Mouse (Mus musculus): ENCODE measurements at regions not wholly inside any gene's neighbourhood (a gene's known extent, or its start where the extent isn't known, plus 50 kb on each side); places are given as distances from the start of the nearest gene placed in this dataset.

GRCm38 (mm10) chr3:17801479-17801878 is 146.7 kb upstream of the Cypt12 start:
- no peaks in the 10 kb centered on the region for H3K36me3 ChIP-seq
- H3K27me3 ChIP-seq (replicated peaks), result peaks cover 3% of the 10 kb centered on the region
- H3K4me2 ChIP-seq (replicated peaks), result no peak overlapping the region
- WGBS, result 76% methylated on average over 5 of the region's 5 CpGs
- no peaks in the 10 kb centered on the region for H3K9me3 ChIP-seq
- H3K4me3 ChIP-seq (replicated peaks), result no peak overlapping the region
- H3K27ac ChIP-seq, result no peak overlapping the region
- ATAC-seq, result no peak
- H3K4me1 ChIP-seq (replicated peaks), result no peaks in the 10 kb centered on the region
- H3K9ac ChIP-seq, result no peak overlapping the region

DNA sequence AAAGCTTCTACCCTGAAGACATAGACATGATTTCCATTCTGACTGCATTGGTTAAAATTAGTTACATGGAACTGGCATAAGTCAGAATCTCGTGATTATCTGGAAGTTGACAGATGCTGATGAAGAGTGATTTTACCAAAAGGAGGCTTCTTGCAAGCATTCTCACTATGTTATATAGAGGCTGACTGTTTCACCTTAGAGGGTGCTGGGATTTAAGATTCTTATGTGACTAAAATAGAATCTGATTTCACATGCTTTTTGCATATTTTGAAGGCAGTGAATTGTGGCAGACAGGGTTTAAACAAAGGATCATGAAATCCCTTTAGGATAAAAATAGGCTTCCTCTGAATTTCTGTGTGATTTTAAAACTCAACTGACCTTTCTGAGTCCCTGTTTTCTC is 143.0 kb upstream of the Cypt12 start:
- no peaks in the 10 kb centered on the region for H3K9me3 ChIP-seq
- H3K9ac ChIP-seq, result no peak overlapping the region
- WGBS, result 70% methylated on average over 1 of the region's 1 CpGs
- H3K36me3 ChIP-seq, result no peaks in the 10 kb centered on the region
- H3K4me2 ChIP-seq (replicated peaks), result no peak overlapping the region
- H3K4me3 ChIP-seq (replicated peaks), result no peak overlapping the region
- no peaks in the 10 kb centered on the region for H3K27me3 ChIP-seq (replicated peaks)
- H3K27ac ChIP-seq, result no peak overlapping the region
- no peaks in the 10 kb centered on the region for H3K4me1 ChIP-seq (replicated peaks)
- no peak for ATAC-seq

DNA sequence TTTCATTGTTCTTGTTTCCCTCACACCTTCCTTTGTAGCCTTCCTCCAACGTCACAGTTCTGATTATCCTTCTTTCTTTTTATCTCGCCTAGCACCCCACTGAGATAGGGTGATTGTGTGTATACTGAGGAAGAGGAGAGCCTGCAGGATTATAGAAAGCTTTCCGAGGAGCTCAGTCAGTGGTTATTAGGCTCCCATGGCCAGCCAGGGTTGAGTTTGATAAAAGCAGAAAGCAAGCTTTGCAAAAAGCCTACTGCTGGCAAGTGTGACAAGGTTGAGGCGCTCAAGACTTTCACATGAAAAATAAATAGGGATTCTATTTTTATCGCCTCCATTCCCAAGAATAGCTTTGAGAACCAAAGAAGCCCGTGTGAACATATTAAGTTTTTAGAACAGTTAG is 136.9 kb upstream of the Cypt12 start:
- Histone ChIP-seq H3K9me3 (no peaks in the 10 kb centered on the region), H3K9ac (no peak overlapping the region), H3K36me3 (no peaks in the 10 kb centered on the region), H3K27me3 (replicated peaks) (no peaks in the 10 kb centered on the region), H3K4me3 (replicated peaks) (no peak overlapping the region), H3K27ac (no peak overlapping the region), H3K4me2 (replicated peaks) (no peak overlapping the region), H3K4me1 (replicated peaks) (no peaks in the 10 kb centered on the region)
- ATAC-seq, result no peak
- 64% methylated on average over 6 of the region's 6 CpGs for WGBS

GRCm38 (mm10) chr3:17824201-17824600 is 124.0 kb upstream of the Cypt12 start:
- WGBS, result 51% methylated on average over 3 of the region's 3 CpGs
- no peaks in the 10 kb centered on the region for H3K36me3 ChIP-seq
- H3K9me3 ChIP-seq, result no peaks in the 10 kb centered on the region

DNA sequence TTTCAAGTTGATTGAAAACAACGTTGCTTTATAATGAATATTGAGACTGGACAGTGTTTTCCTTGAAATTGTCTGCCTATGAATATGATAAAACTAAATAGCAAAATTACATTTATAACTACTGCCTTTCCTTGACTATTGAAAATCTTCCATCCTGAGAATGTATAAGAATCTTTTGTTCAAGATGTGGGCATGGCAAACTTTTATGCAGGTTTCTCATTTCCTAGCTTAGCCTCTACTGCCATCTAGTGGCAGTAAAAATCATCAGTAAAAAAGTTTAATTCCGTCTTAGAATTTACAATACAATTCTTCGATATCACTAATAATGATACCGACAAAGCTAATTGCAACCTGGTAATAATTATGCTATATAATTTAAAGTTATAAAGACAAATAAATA is 123.5 kb upstream of the Cypt12 start:
- H3K4me2 ChIP-seq (replicated peaks), result no peak overlapping the region
- no peak for ATAC-seq
- H3K9me3 ChIP-seq, result no peaks in the 10 kb centered on the region
- no peak overlapping the region for H3K4me3 ChIP-seq (replicated peaks)
- no peaks in the 10 kb centered on the region for H3K4me1 ChIP-seq (replicated peaks)
- no peak overlapping the region for H3K27ac ChIP-seq
- H3K9ac ChIP-seq, result no peak overlapping the region
- 48% methylated on average over 4 of the region's 4 CpGs for WGBS
- H3K36me3 ChIP-seq, result no peaks in the 10 kb centered on the region
- H3K27me3 ChIP-seq (replicated peaks), result no peaks in the 10 kb centered on the region

More at GRCm38 (mm10) chr3:17824201-17824600, 124.0 kb upstream of the Cypt12 start:
- no peak for ATAC-seq
- Histone ChIP-seq H3K4me2 (replicated peaks) (no peak overlapping the region), H3K4me3 (replicated peaks) (no peak overlapping the region), H3K4me1 (replicated peaks) (no peaks in the 10 kb centered on the region), H3K27me3 (replicated peaks) (no peaks in the 10 kb centered on the region), H3K27ac (no peak overlapping the region), H3K9ac (no peak overlapping the region)

DNA sequence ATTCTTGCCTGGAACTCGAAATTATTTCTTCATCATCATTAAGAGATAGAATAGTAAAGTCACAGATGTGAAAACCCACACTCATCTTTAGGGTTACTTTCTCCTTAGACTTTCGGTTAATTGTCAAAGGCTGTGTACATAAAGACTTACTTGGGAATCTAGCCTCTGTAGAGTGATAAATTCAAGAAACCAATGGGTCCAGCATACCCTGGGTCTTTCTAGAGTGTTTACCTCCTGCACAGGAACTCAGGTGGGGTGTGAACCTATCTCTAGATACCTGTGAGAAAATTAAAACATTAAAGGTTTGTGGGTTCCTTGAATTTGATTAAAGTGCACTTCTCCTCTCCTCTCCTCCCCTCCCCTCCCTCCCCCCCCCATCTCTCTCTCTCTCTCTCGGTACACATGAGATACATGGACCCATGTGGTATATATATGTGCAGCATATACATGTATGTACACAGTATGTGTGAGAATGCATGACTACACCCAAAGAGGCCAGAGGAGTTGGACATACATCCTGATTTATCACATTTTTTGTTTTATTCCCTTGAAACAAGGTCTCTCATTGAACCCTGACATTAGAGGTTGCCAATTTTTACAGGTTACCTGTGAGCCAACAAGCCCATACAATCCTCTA is 122.8 kb upstream of the Cypt12 start:
- no peaks in the 10 kb centered on the region for H3K9me3 ChIP-seq
- 49% methylated on average over 3 of the region's 3 CpGs for whole genome bisulfite sequencing
- no peaks in the 10 kb centered on the region for H3K4me1 ChIP-seq (replicated peaks)
- no peaks in the 10 kb centered on the region for H3K27me3 ChIP-seq (replicated peaks)
- no peaks in the 10 kb centered on the region for H3K36me3 ChIP-seq
- H3K9ac ChIP-seq, result no peak overlapping the region
- H3K27ac ChIP-seq, result no peak overlapping the region
- H3K4me2 ChIP-seq (replicated peaks), result no peak overlapping the region
- no peak overlapping the region for H3K4me3 ChIP-seq (replicated peaks)
- no peak for ATAC-seq

- no peaks in the 10 kb centered on the region for H3K4me1 ChIP-seq (replicated peaks)
These were observed 113.5 kb upstream of the Cypt12 start for GRCm38 (mm10) chr3:17834706-17835105.

DNA sequence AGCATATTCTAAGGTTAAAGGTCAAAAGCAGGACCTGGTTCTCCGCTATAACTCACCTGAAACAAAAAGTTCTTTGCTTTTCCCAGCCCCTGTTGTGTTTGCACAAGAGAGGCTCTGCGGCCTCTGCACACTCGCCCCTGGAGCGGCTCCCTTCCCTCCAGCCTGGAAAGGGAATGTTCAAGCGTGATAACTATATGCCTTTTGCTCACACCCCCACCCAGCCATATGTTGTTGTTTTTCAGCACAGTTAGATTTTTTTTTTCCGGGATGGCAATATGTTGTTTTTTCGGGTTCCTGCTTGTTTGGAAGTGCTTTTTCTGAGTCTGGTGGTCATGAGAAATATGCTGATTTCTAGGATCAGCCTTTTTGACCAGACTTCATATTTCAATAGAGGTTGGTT is 100.6 kb upstream of the Cypt12 start:
- no peak for ATAC-seq

More at GRCm38 (mm10) chr3:17834706-17835105, 113.5 kb upstream of the Cypt12 start:
- 49% methylated on average over 1 of the region's 1 CpGs for WGBS
- Histone ChIP-seq H3K9me3 (no peaks in the 10 kb centered on the region), H3K4me3 (replicated peaks) (no peak overlapping the region), H3K27me3 (replicated peaks) (no peaks in the 10 kb centered on the region), H3K36me3 (no peaks in the 10 kb centered on the region), H3K9ac (no peak overlapping the region), H3K4me2 (replicated peaks) (no peak overlapping the region), H3K27ac (no peak overlapping the region)
- no peak for ATAC-seq

GRCm38 (mm10) chr3:17848181-17848580 is 100.0 kb upstream of the Cypt12 start:
- Histone ChIP-seq H3K9ac (no peak overlapping the region), H3K27ac (no peak overlapping the region), H3K36me3 (no peaks in the 10 kb centered on the region), H3K4me1 (replicated peaks) (no peaks in the 10 kb centered on the region), H3K27me3 (replicated peaks) (no peaks in the 10 kb centered on the region), H3K4me3 (replicated peaks) (no peak overlapping the region), H3K9me3 (no peaks in the 10 kb centered on the region), H3K4me2 (replicated peaks) (no peak overlapping the region)
- no peak for ATAC-seq

More for the DNA sequence above, 100.6 kb upstream of the Cypt12 start:
- Histone ChIP-seq H3K27ac (no peak overlapping the region), H3K27me3 (replicated peaks) (no peaks in the 10 kb centered on the region), H3K9me3 (no peaks in the 10 kb centered on the region), H3K4me3 (replicated peaks) (no peak overlapping the region), H3K36me3 (no peaks in the 10 kb centered on the region), H3K4me1 (replicated peaks) (no peaks in the 10 kb centered on the region), H3K9ac (no peak overlapping the region), H3K4me2 (replicated peaks) (no peak overlapping the region)
- 61% methylated on average over 7 of the region's 7 CpGs for WGBS

DNA sequence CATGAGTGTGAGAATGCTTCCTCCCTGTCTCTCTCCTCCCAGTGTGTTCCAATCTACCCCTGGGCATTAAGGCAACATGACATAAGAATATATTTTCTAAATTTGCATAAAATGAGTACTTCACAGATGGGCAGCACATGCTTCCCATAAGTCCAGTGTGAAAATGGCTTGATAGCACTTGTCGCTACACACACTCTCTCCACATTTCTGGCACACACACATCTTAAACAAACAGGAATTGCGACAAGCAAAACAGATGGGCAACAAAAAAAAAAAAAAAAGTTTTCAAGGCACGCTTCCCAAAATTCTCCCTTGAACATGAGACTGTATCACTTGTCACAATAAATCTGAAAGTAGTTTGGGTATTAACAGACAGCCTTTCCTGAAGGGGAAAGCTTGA is 85.8 kb upstream of the Cypt12 start:
- H3K4me1 ChIP-seq (replicated peaks), result no peaks in the 10 kb centered on the region
- 86% methylated on average over 3 of the region's 3 CpGs for WGBS
- H3K36me3 ChIP-seq, result no peaks in the 10 kb centered on the region
- H3K9me3 ChIP-seq, result no peaks in the 10 kb centered on the region
- H3K4me3 ChIP-seq (replicated peaks), result no peak overlapping the region
- no peak overlapping the region for H3K4me2 ChIP-seq (replicated peaks)
- no peaks in the 10 kb centered on the region for H3K27me3 ChIP-seq (replicated peaks)
- no peak overlapping the region for H3K9ac ChIP-seq
- no peak for ATAC-seq
- no peak overlapping the region for H3K27ac ChIP-seq

DNA sequence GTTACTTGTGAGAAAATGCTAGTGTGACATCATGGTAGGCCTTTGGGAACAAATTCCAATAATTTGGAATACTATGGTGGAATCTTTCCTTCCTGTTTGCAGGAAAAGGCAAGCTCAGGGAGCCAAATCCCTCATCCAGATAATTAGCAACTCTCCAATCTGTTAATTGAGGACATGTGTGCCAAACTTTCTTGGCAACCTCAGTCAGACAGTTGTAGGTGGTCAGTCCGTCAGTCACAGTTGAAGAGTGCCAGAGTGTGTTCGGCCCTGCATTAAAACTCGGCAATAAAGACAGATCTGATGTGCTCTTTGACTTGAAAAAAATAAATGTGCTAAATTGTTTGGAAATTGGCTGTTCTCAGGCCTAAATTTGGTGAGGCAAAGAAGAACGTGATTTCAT is 83.1 kb upstream of the Cypt12 start:
- H3K27ac ChIP-seq, result no peak overlapping the region

GRCm38 (mm10) chr3:17870895-17871482 is 77.2 kb upstream of the Cypt12 start:
- H3K27me3 ChIP-seq (replicated peaks), result no peaks in the 10 kb centered on the region
- ATAC-seq, result no peak
- H3K9ac ChIP-seq, result no peak overlapping the region
- 48% methylated on average over 4 of the region's 4 CpGs for WGBS
- H3K4me2 ChIP-seq (replicated peaks), result no peak overlapping the region
- no peak overlapping the region for H3K4me3 ChIP-seq (replicated peaks)
- no peak overlapping the region for H3K27ac ChIP-seq
- H3K36me3 ChIP-seq, result no peaks in the 10 kb centered on the region
- H3K4me1 ChIP-seq (replicated peaks), result no peaks in the 10 kb centered on the region
- H3K9me3 ChIP-seq, result no peaks in the 10 kb centered on the region

More for the DNA sequence above, 83.1 kb upstream of the Cypt12 start:
- H3K4me3 ChIP-seq (replicated peaks), result no peak overlapping the region
- ATAC-seq, result no peak
- no peak overlapping the region for H3K9ac ChIP-seq
- H3K27me3 ChIP-seq (replicated peaks), result no peaks in the 10 kb centered on the region
- H3K4me1 ChIP-seq (replicated peaks), result no peaks in the 10 kb centered on the region
- no peak overlapping the region for H3K4me2 ChIP-seq (replicated peaks)
- no peaks in the 10 kb centered on the region for H3K9me3 ChIP-seq
- 76% methylated on average over 4 of the region's 4 CpGs for WGBS
- no peaks in the 10 kb centered on the region for H3K36me3 ChIP-seq

GRCm38 (mm10) chr3:17895869-17896268 is 52.3 kb upstream of the Cypt12 start:
- whole genome bisulfite sequencing, result 29% methylated on average over 2 of the region's 2 CpGs
- Histone ChIP-seq H3K36me3 (no peaks in the 10 kb centered on the region), H3K4me1 (replicated peaks) (no peaks in the 10 kb centered on the region)

More at GRCm38 (mm10) chr3:17895869-17896268, 52.3 kb upstream of the Cypt12 start:
- Histone ChIP-seq H3K27me3 (replicated peaks) (no peaks in the 10 kb centered on the region), H3K27ac (no peak overlapping the region), H3K4me2 (replicated peaks) (no peak overlapping the region), H3K4me3 (replicated peaks) (no peak overlapping the region), H3K9me3 (no peaks in the 10 kb centered on the region), H3K9ac (no peak overlapping the region)
- ATAC-seq, result no peak
